Mouse (Mus musculus) lung, adult 2 months (tissue): ENCODE data around the gene Gm19426.

Source experiments
- CTCF ChIP-seq: fragments of 200-500 bp; IDR thresholded peaks from 2 replicates; pipeline ENCODE4 v1.5.1; 2011; ENCODE audit warnings: mild to moderate bottlenecking, low read length, control low read depth; ENCODE audit not compliant: insufficient read depth
- POLR2A ChIP-seq: fragments of 200-500 bp; IDR thresholded peaks from 2 replicates; pipeline ENCODE4 v1.6.1; 2011; ENCODE audit warnings: low read depth, mild to moderate bottlenecking, control low read depth, low read length, borderline replicate concordance; ENCODE audit errors: extremely low read depth

DNA sequence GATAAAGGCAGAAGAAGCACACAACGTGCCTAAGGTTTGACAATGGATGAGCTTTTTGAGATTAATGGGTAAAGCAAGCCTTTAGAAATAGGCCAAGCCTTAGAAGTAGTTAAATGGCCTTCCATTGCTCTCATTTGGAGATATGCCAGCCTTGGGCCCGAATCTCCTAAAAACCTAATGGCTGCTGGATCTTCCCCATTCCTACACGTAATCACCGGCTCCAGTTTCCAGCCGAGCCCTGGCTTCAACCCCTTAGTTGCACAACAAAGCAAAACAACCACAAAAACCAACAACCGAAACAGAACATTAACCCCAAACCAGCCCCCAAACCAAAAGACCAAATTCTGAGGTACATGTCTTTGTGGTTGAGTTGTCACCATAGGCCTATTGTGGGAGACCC is 32.2 kb upstream of the Gm19426 start:
- TF ChIP-seq POLR2A (no peak), CTCF (no peak)
